Mouse (Mus musculus) lung, adult 2 months (tissue): ENCODE measurements at regions not wholly inside any gene's neighbourhood (a gene's known extent, or its start where the extent isn't known, plus 50 kb on each side); places are given as distances from the start of the nearest gene placed in this dataset.

ENCODE experiments used
- CTCF ChIP-seq: fragments of 200-500 bp; IDR thresholded peaks from 2 replicates; pipeline ENCODE4 v1.5.1; 2011; ENCODE audit warnings: mild to moderate bottlenecking, low read length, control low read depth; ENCODE audit not compliant: insufficient read depth
- POLR2A ChIP-seq: fragments of 200-500 bp; IDR thresholded peaks from 2 replicates; pipeline ENCODE4 v1.6.1; 2011; ENCODE audit warnings: low read depth, mild to moderate bottlenecking, control low read depth, low read length, borderline replicate concordance; ENCODE audit errors: extremely low read depth

- TF ChIP-seq POLR2A (no peak), CTCF (no peak)
Observed at GRCm38 (mm10) chr6:7313496-7313895, 241.2 kb upstream of the Tac1 start.
